Mouse (Mus musculus): Measurements from ENCODE around the gene Eml6.

DNA sequence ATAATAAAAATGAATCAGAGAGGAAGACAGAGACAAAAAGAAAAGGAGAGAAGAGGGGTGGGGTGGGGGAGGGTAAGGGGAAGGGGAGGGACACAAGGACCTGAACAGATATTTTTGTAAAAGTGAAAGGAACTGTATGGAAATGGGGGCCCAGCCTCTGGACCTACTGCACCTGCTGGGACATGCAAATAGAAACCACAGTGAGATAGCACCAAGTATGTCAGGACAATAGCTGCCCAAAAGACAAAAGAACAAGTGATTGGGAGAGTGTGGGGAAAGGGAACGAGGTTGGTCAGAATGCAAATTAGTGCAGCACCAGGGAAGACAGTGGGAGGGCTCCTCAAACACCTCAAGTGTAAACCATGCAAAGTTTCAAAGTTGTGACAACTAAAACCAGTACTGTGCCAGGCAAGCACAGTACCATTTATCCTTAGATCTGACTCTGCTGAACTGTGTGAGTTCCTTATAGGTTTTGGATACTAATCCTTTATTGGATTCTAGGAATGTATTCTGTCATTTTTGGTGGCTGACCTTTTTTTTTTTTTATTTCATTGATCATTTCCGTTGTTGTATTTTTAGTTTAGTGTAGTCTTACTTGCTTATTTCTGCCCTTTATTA is 246.3 kb downstream of the Eml6 start:
- no peak for TF ChIP-seq MAFK (IDR thresholded peaks at IDR 0.05; ENCODE audit: insufficient read depth, low read depth, low read length)
- TF ChIP-seq ZNF384 (IDR thresholded peaks at IDR 0.05; ENCODE audit: low read depth, low read length): no peak
